Mouse (Mus musculus): ENCODE results near the gene Smoc1. TPM values are rescaled to one million over a fixed set of nuclear protein-coding genes. Genes with fewer than 3 reads are reported as not detected.
A peak's percentile ranks its signal among the peaks of the same experiment; 100 is the strongest.

The Smoc1 gene
- polyA plus RNA-seq, 1 experiment from 2014 or later = 27.1 TPM

GRCm38 (mm10) chr12:81000924-81001323, 25.7 kb upstream of the Smoc1 start:
- no peak overlapping the region for H3K4me3 ChIP-seq
- DNase-seq (ENCODE audit: low spot score) = peak; percentile 8
- H3K4me1 ChIP-seq = peaks cover 57% of the 10 kb centered on the region
- 0 out of 2 replicates have a peak, but pooled peaks cover under 1% of the 10 kb centered on the region for H3K9me3 ChIP-seq
- H3K36me3 ChIP-seq (replicated peaks) = no peaks in the 10 kb centered on the region
- WGBS = 78% methylated on average over 4 of the region's 4 CpGs
- H3K27me3 ChIP-seq (replicated peaks; ENCODE audit: low read depth, poor library complexity, severe bottlenecking) = peaks cover 47% of the 10 kb centered on the region
- no peak overlapping the region for H3K27ac ChIP-seq (replicated peaks)

- Histone ChIP-seq H3K27me3 (replicated peaks; ENCODE audit: low read depth, poor library complexity, severe bottlenecking) (peaks cover 35% of the 10 kb centered on the region), H3K27ac (replicated peaks) (no peak overlapping the region), H3K36me3 (replicated peaks) (no peaks in the 10 kb centered on the region), H3K4me3 (0 out of 2 replicates have a peak overlapping the region, but pooled peaks have one; percentile 15), H3K9me3 (no peaks in the 10 kb centered on the region), H3K4me1 (peaks cover 51% of the 10 kb centered on the region)
- DNase-seq (ENCODE audit: low spot score) = peak; percentile 73
- WGBS = 9% methylated on average over 13 of the region's 13 CpGs
These were observed 23.6 kb upstream of the Smoc1 start for GRCm38 (mm10) chr12:81002841-81003635.

GRCm38 (mm10) chr12:81009813-81010212, 16.8 kb upstream of the Smoc1 start:
- H3K27ac ChIP-seq (replicated peaks) = peak overlapping the region; percentile 78

GRCm38 (mm10) chr12:81011994-81012393, 14.6 kb upstream of the Smoc1 start:
- Histone ChIP-seq H3K27ac (replicated peaks) (no peak overlapping the region), H3K4me1 (peaks cover 40% of the 10 kb centered on the region), H3K27me3 (replicated peaks; ENCODE audit: low read depth, poor library complexity, severe bottlenecking) (peaks cover 5% of the 10 kb centered on the region; the same call in 1 of the 2 replicates), H3K9me3 (no peaks in the 10 kb centered on the region), H3K36me3 (replicated peaks) (no peaks in the 10 kb centered on the region), H3K4me3 (no peak overlapping the region)
- DNase-seq (ENCODE audit: low spot score) = no peak
- WGBS = 88% methylated on average over 2 of the region's 2 CpGs

More at GRCm38 (mm10) chr12:81009813-81010212, 16.8 kb upstream of the Smoc1 start:
- Histone ChIP-seq H3K4me3 (peak overlapping the region; percentile 34), H3K27me3 (replicated peaks; ENCODE audit: low read depth, poor library complexity, severe bottlenecking) (peaks cover 10% of the 10 kb centered on the region; the same call in 1 of the 2 replicates), H3K9me3 (no peaks in the 10 kb centered on the region), H3K4me1 (peaks cover 45% of the 10 kb centered on the region), H3K36me3 (replicated peaks) (no peaks in the 10 kb centered on the region)
- peak; percentile 85 for DNase-seq (ENCODE audit: low spot score)
- WGBS = 6% methylated on average over 3 of the region's 3 CpGs

- Histone ChIP-seq H3K36me3 (replicated peaks) (no peaks in the 10 kb centered on the region), H3K4me1 (peaks cover 39% of the 10 kb centered on the region), H3K27ac (replicated peaks) (no peak overlapping the region), H3K4me3 (no peak overlapping the region), H3K9me3 (no peaks in the 10 kb centered on the region), H3K27me3 (replicated peaks; ENCODE audit: low read depth, poor library complexity, severe bottlenecking) (peaks cover 5% of the 10 kb centered on the region; the same call in 1 of the 2 replicates)
- 79% methylated on average over 11 of the region's 11 CpGs for WGBS
- no peak for DNase-seq (ENCODE audit: low spot score)
These were observed 13.1 kb upstream of the Smoc1 start for GRCm38 (mm10) chr12:81013496-81013895.

- no peak overlapping the region for H3K4me3 ChIP-seq
- no peaks in the 10 kb centered on the region for H3K27me3 ChIP-seq (replicated peaks; ENCODE audit: low read depth, poor library complexity, severe bottlenecking)
- WGBS = 93% methylated on average over 12 of the region's 12 CpGs
- DNase-seq (ENCODE audit: low spot score) = no peak
- H3K36me3 ChIP-seq (replicated peaks) = no peaks in the 10 kb centered on the region
- no peak overlapping the region for H3K27ac ChIP-seq (replicated peaks)
- H3K9me3 ChIP-seq = no peaks in the 10 kb centered on the region
- H3K4me1 ChIP-seq = peaks cover 18% of the 10 kb centered on the region
These were observed 9.0 kb upstream of the Smoc1 start for GRCm38 (mm10) chr12:81017624-81018023.

GRCm38 (mm10) chr12:81018516-81019279, 7.9 kb upstream of the Smoc1 start:
- Histone ChIP-seq H3K4me3 (peak overlapping the region; percentile 30; the same call in 1 of the 2 replicates), H3K27ac (replicated peaks) (no peak overlapping the region; the same call in 1 of the 2 replicates)

GRCm38 (mm10) chr12:81019280-81019935, 7.2 kb upstream of the Smoc1 start:
- Histone ChIP-seq H3K4me3 (no peak overlapping the region), H3K4me1 (peaks cover 11% of the 10 kb centered on the region), H3K27me3 (replicated peaks; ENCODE audit: low read depth, poor library complexity, severe bottlenecking) (0 out of 2 replicates have a peak, but pooled peaks cover 4% of the 10 kb centered on the region), H3K27ac (replicated peaks) (no peak overlapping the region), H3K36me3 (replicated peaks) (no peaks in the 10 kb centered on the region), H3K9me3 (no peaks in the 10 kb centered on the region)
- no peak for DNase-seq (ENCODE audit: low spot score)
- 85% methylated on average over 7 of the region's 7 CpGs for WGBS

More at GRCm38 (mm10) chr12:81018516-81019279, 7.9 kb upstream of the Smoc1 start:
- no peaks in the 10 kb centered on the region for H3K9me3 ChIP-seq
- H3K4me1 ChIP-seq = peaks cover 11% of the 10 kb centered on the region
- H3K27me3 ChIP-seq (replicated peaks; ENCODE audit: low read depth, poor library complexity, severe bottlenecking) = no peaks in the 10 kb centered on the region
- DNase-seq (ENCODE audit: low spot score) = no peak
- 83% methylated on average over 20 of the region's 20 CpGs for WGBS
- no peaks in the 10 kb centered on the region for H3K36me3 ChIP-seq (replicated peaks)

- no peak for DNase-seq (ENCODE audit: low spot score)
- 91% methylated on average over 7 of the region's 7 CpGs for whole genome bisulfite sequencing
- no peak overlapping the region for H3K27ac ChIP-seq (replicated peaks)
- H3K4me3 ChIP-seq = no peak overlapping the region
- peaks cover 39% of the 10 kb centered on the region for H3K4me1 ChIP-seq
- no peaks in the 10 kb centered on the region for H3K9me3 ChIP-seq
- no peaks in the 10 kb centered on the region for H3K36me3 ChIP-seq (replicated peaks)
- H3K27me3 ChIP-seq (replicated peaks; ENCODE audit: low read depth, poor library complexity, severe bottlenecking) = peaks cover 47% of the 10 kb centered on the region
These were observed 2.2 kb upstream of the Smoc1 start for GRCm38 (mm10) chr12:81024407-81024806.

GRCm38 (mm10) chr12:81024993-81025392, 1.6 kb upstream of the Smoc1 start:
- 70% methylated on average over 2 of the region's 2 CpGs for WGBS
- H3K27ac ChIP-seq (replicated peaks) = no peak overlapping the region
- no peak for DNase-seq (ENCODE audit: low spot score)
- H3K9me3 ChIP-seq = no peaks in the 10 kb centered on the region
- H3K4me3 ChIP-seq = no peak overlapping the region
- H3K4me1 ChIP-seq = peaks cover 45% of the 10 kb centered on the region
- no peaks in the 10 kb centered on the region for H3K36me3 ChIP-seq (replicated peaks)
- H3K27me3 ChIP-seq (replicated peaks; ENCODE audit: low read depth, poor library complexity, severe bottlenecking) = peaks cover 47% of the 10 kb centered on the region

- peak; percentile 62 for DNase-seq (ENCODE audit: low spot score)
- H3K27ac ChIP-seq (replicated peaks) = peak overlapping the region; percentile 84
- H3K36me3 ChIP-seq (replicated peaks) = peaks cover 15% of the 10 kb centered on the region
- peaks cover 68% of the 10 kb centered on the region for H3K4me1 ChIP-seq
- no peaks in the 10 kb centered on the region for H3K9me3 ChIP-seq
- peaks cover 50% of the 10 kb centered on the region for H3K27me3 ChIP-seq (replicated peaks; ENCODE audit: low read depth, poor library complexity, severe bottlenecking)
- 4% methylated on average over 45 of the region's 45 CpGs for WGBS
- peak overlapping the region; percentile 86 for H3K4me3 ChIP-seq
These were observed 661 bp downstream of the Smoc1 start for GRCm38 (mm10) chr12:81026995-81027942.
